Mouse (Mus musculus): Measurements from ENCODE around the gene Nlgn1.

Gene Nlgn1

GRCm38 (mm10) chr3:26332400-26333238 lies at the start of gene Nlgn1:
Gene Nlgn1 (minus strand): TSS chr3:26332460.
- DNase-seq (ENCODE audit: low spot score in 2 of 2) = no peak

DNA sequence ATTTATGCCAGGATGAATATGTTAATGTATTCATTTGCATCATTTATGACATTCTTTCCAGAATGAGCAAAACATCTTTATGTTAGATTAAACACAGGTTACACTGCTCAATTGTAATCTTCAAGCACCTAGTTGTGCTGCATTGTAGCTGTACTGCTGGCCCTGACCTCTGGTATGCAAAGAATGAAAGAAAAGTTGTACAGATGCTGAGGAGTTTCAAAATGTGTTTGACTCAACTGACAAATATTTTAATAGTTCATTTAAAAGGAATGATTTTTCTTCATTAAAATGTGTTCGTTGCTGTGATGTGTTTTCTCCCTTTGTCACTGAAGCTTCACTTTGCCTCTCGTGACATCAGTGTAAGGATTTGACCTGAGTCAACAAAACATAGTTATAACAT lies 46.0 kb upstream of the Nlgn1 start:
- DNase-seq (ENCODE audit: low spot score in 2 of 2) = no peak

- no peak for DNase-seq (ENCODE audit: low spot score in 2 of 2)
Observed at GRCm38 (mm10) chr3:26355082-26355481, 22.8 kb upstream of the Nlgn1 start.

DNA sequence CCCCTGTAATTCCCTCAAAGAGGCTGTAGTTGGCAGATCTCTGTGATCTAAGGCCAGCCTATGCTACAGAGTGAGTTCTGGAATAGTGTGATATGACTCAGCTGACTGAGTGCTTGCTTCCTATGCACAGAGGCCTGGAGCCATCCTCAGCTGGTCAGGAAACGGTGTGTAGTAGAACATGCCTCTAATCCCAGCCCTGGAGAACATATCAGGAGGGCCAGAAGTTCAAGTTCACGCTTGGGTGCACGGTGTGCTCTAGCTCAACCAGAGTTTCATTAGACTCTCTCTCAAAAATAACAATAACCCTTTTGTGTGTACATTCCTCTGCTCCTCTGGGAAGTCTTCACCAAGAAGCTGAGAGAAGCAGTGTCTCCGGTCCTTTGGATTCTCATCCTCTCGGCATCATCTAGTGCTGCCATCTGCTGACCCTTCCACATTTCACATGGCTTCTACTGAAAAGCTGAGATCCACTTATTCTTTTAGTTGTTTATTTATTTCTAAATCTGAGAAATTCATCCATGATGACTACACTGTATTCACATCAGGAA lies 22.3 kb upstream of the Nlgn1 start:
- no peak for DNase-seq (ENCODE audit: low spot score in 2 of 2)

DNA sequence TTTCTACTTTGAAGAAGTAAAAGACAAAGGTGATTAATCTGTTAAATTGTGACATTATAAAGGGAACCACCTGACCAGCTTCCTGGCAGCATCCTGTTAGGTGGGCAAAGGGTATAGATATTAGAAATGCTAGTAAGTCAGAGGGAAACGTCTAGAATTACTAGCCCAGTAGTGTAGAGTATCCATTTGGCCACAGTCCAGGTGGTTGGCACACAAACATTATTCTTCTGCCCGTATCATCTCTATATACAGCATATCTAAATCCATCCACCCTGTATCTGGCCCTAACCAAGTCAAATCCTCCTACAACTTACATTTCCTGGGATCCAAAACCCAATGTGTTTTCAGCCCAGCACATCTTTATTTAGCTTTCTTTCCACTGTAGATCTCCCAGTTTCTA lies 5.2 kb upstream of the Nlgn1 start:
- DNase-seq (ENCODE audit: low spot score in 2 of 2) = no peak

GRCm38 (mm10) chr3:26333239-26333811 lies 1.1 kb upstream of the Nlgn1 start:
- DNase-seq (ENCODE audit: low spot score in 2 of 2) = no peak

- peak in 1 of 2 experiments; percentile 10 for DNase-seq (ENCODE audit: low spot score in 2 of 2)
Observed at GRCm38 (mm10) chr3:26331177-26332061, 841 bp downstream of the Nlgn1 start.

DNA sequence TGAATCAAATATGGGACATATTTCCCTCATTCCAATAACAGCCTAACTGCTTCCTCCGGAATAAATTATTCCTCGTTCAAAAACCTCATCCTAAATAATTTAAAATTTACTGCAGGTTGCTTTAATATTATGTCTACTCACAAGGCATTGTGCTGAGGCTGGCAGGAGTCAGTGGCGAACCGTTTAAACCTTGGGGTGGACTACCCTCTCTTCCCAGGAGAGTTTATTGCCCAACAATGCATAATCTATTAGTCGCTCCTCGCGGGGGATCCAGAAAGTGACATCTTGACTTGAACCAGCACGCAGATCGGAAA lies 1.4 kb downstream of the Nlgn1 start:
- DNase-seq (ENCODE audit: low spot score in 2 of 2) = no peak

DNA sequence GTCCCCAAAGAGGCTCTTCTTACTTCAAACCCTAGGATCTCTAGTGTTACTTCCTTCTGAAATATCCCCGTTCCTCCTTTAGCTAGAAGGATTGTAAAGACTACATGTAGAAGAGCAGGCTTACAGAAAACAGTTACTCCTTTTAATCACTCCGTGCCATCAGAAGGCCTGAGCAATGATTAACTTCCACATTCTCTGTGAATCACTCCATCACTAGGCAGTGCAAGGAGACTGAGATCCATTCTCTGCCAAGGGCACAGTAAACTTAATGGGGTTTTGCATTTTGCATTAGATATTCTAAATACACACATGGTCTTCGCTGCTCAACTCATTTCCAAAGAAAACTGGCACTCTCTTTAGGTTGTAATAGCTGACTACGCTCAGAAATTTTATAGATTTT lies 2.2 kb downstream of the Nlgn1 start:
- DNase-seq (ENCODE audit: low spot score in 2 of 2) = no peak

GRCm38 (mm10) chr3:26324510-26324909 lies 7.8 kb downstream of the Nlgn1 start:
- no peak for DNase-seq (ENCODE audit: low spot score in 2 of 2)

GRCm38 (mm10) chr3:26317397-26317796 lies 14.9 kb downstream of the Nlgn1 start:
- DNase-seq (ENCODE audit: low spot score in 2 of 2) = no peak

DNA sequence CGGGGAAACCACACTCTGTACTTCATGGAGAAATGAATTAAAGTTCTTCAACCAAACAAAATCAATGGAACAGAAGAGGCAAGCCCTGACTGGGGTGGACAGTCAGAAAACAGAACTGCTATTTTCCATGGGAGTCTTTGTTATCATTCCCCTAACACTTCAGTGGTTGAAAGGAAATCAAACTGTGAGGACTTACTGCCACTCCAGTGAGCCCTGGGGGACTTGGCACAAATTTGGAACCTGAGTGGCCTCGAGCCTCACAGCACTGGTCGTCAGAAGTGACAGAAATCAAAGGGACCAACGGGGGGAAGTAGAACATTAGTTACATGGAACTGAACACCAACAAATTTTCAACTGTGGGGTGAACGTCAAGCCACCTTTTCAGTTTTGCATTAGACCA lies 34.4 kb downstream of the Nlgn1 start:
- DNase-seq (ENCODE audit: low spot score in 2 of 2) = no peak

DNA sequence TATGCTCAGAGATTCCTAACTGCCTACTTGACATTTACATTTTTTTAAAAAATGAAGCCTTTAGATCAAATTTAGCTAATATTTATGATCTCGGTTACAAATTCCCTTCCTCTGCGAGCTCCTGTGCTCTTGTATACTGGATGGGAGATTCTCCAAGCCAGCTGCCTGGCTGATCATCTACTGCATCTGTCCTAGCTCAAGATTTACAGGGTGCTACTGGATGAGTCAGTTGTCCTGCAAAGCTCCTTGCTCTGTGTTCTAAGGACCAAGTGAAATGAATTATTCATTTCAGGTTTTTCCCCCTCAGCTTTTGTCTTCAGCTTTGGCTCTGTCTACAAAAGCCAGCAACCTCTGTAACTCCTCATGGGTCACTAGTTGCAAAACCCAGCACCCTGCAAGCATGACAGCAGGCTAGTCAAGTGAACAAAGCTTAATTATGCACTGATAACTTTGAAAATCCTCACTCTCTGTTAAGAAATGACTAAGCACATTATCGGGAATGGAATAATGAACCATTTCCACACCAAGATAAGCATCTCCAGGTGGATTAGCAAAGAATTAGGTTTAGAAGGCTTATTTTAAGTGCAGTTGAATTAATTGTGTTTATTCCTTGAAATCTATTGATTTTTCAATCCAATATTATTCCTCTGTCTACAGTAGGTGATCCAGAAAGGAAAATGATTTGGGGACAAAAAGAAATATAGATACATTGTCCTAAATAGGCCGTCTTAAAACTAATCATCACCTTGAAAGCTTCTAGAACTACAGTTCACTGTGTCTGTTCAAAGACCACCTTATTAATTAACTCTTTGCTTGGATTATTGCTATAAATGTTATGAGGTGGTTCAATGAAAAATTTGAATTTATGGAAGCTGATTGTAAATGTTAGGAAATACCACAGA lies 61.1 kb downstream of the Nlgn1 start:
- no peak for DNase-seq (ENCODE audit: low spot score in 2 of 2)

DNA sequence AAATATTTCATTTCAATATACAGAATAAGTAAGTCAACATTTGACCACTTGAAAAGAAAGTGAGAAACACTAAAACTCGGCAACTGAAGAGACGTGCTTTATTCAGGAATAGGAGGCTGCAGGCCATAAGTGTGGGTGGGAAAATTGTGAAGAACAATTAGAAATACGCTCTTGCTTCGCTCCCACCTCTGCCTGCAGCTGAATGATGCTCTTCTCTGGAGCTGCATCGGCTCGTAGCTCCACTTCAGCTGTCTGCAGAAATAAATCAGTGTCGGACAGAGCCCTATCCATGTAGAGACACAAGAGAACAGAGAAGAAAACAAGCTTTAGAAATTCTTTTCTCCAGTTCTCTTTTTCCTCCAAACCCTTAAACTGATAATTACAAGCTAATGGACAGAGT lies 85.7 kb downstream of the Nlgn1 start:
- no peak for DNase-seq (ENCODE audit: low spot score in 2 of 2)

DNA sequence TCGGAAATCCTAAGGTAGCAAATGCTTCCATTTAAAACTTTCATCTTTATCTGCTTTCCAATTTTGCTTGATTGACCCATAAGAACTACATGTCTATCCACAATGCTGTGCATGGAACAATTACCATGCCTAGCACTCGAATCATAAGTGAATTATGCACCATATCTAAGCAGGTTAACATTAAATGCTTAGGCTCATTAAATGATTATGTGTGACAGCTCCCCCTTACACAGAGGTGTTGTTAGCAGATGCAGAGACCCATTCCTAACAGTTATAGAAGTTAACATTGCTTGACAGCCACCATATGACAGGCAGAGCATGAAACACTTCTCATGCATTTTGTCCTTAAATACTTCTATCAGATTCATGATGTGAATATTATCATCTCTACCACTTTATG lies 89.0 kb downstream of the Nlgn1 start:
- DNase-seq (ENCODE audit: low spot score in 2 of 2) = no peak

GRCm38 (mm10) chr3:26230006-26230405 lies 102.3 kb downstream of the Nlgn1 start:
- no peak for DNase-seq (ENCODE audit: low spot score in 2 of 2)

DNA sequence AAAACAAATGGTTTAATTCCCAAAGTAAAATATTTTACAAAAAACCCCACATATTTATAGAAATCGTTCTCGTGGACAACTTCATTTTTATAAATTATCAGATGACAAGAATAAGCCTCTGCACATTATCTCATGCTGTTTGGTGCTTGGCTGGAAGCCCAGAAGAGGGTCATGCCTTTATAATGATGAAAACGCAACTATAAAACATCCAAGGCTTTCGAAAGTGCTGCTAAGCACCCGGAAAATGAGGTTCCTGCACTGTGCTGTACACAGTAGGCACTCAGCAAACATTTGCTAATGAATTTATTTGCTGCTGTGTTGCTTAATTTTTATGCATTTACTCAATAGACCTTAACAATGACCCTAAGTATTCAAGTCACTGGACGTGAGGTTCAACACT lies 103.4 kb downstream of the Nlgn1 start:
- no peak for DNase-seq (ENCODE audit: low spot score in 2 of 2)

- DNase-seq (ENCODE audit: low spot score in 2 of 2) = no peak
Observed at GRCm38 (mm10) chr3:26228172-26228781, 104.0 kb downstream of the Nlgn1 start.

GRCm38 (mm10) chr3:26223500-26223899 lies 108.8 kb downstream of the Nlgn1 start:
- DNase-seq (ENCODE audit: low spot score in 2 of 2) = no peak

DNA sequence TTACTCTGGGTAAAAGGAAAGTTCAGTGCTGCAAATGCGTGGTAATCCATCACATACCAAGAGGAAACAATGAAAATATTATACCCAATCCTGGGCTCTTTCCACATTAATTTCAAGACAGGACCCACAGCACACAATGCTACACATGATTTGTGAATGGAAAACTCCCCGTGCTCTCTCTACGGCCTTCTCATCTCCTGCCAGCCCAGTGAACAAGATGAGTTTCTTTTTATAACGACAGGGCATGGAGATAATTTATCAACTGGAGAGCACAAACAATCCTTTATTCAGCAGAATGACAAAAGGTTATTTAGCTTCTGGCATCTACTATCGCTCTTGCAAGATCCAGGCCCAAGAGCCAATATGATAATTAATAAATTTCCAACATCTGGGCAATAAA lies 116.0 kb downstream of the Nlgn1 start:
- DNase-seq (ENCODE audit: low spot score in 2 of 2) = no peak

GRCm38 (mm10) chr3:26202702-26203101 lies 129.6 kb downstream of the Nlgn1 start:
- no peak for DNase-seq (ENCODE audit: low spot score in 2 of 2)
